Mouse (Mus musculus) liver, embryonic 14.5 days (tissue): Measurements from ENCODE around the gene Slc24a4.

ENCODE experiments used
- CTCF ChIP-seq: IDR thresholded peaks from 2 replicates; pipeline ENCODE4 v1.5.1; 2016; ENCODE audit warnings: antibody characterized with exemption, low read depth, control low read depth
- EP300 ChIP-seq: IDR thresholded peaks from 2 replicates; pipeline ENCODE4 v1.6.1; 2016; ENCODE audit warnings: antibody characterized with exemption, low read depth

- TF ChIP-seq CTCF (no peak), EP300 (no peak)
Observed at GRCm38 (mm10) chr12:102302322-102302721, 173.8 kb downstream of the Slc24a4 start.
